Mouse (Mus musculus) heart, embryonic 11.5 days (tissue): ENCODE results near the gene Pigp. TPM values are rescaled to one million over a fixed set of nuclear protein-coding genes. Genes with fewer than 3 reads are reported as not detected.

Source experiments
- polyA plus RNA-seq: library from polyadenylated mRNA; unstranded; fragments of >200 nt; fragmentation: Nextera tagmentation; extraction: Ambion mirVana; gene quantifications from 2 replicates; pipeline ENCODE4 v1.2.1, GENCODE M21; 2014

Pigp gene
- polyA plus RNA-seq, 1 experiment from 2014 or later: 86.1 TPM

Other genes starting within 250 kb of the Pigp start
- gene Hlcs, start 58.3 kb downstream of the Pigp start, polyA plus RNA-seq: 7.7 and 8.5 TPM in 2 replicates
- gene Ripply3, start 43.4 kb downstream of the Pigp start, polyA plus RNA-seq: 4.9 and 6.0 TPM in 2 replicates
- 204 and 213 TPM in 2 replicates for gene Ttc3, start 1.2 kb downstream of the Pigp start, polyA plus RNA-seq
- gene Vps26c, start 155.0 kb upstream of the Pigp start, polyA plus RNA-seq: 47.4 and 54.6 TPM in 2 replicates
- gene Dyrk1a, start 198.2 kb upstream of the Pigp start, polyA plus RNA-seq: 9.0 and 11.6 TPM in 2 replicates